Mouse (Mus musculus): Measurements from ENCODE around the gene Iqgap2.

Gene Iqgap2

GRCm38 (mm10) chr13:95714271-95714975 is 177.3 kb downstream of the Iqgap2 start:
- DNase-seq (ENCODE audit: low read depth, low spot score) = no peak

- DNase-seq (ENCODE audit: low read depth, low spot score) = no peak
These were observed 179.0 kb downstream of the Iqgap2 start for GRCm38 (mm10) chr13:95712570-95713268.

GRCm38 (mm10) chr13:95712054-95712453 is 179.7 kb downstream of the Iqgap2 start:
- DNase-seq (ENCODE audit: low read depth, low spot score) = no peak

- DNase-seq (ENCODE audit: low read depth, low spot score) = no peak
These were observed 186.1 kb downstream of the Iqgap2 start for GRCm38 (mm10) chr13:95705589-95705988.

GRCm38 (mm10) chr13:95703376-95703775 is 188.3 kb downstream of the Iqgap2 start:
- DNase-seq (ENCODE audit: low read depth, low spot score) = no peak

GRCm38 (mm10) chr13:95697874-95698273 is 193.8 kb downstream of the Iqgap2 start:
- DNase-seq (ENCODE audit: low read depth, low spot score) = no peak

- no peak for DNase-seq (ENCODE audit: low read depth, low spot score)
These were observed 195.0 kb downstream of the Iqgap2 start, which contains the start of gene F2rl2 for GRCm38 (mm10) chr13:95696654-95697163. Gene F2rl2, plus strand, starts transcription at chr13:95696853.

- no peak for DNase-seq (ENCODE audit: low read depth, low spot score)
These were observed 195.5 kb downstream of the Iqgap2 start for GRCm38 (mm10) chr13:95696120-95696653.

- no peak for DNase-seq (ENCODE audit: low read depth, low spot score)
These were observed 199.5 kb downstream of the Iqgap2 start for GRCm38 (mm10) chr13:95692201-95692600.

GRCm38 (mm10) chr13:95688576-95688975 is 203.1 kb downstream of the Iqgap2 start:
- no peak for DNase-seq (ENCODE audit: low read depth, low spot score)

- no peak for DNase-seq (ENCODE audit: low read depth, low spot score)
These were observed 206.0 kb downstream of the Iqgap2 start for GRCm38 (mm10) chr13:95685736-95686135.

- DNase-seq (ENCODE audit: low read depth, low spot score) = no peak
These were observed 207.0 kb downstream of the Iqgap2 start for GRCm38 (mm10) chr13:95684656-95685244.

- DNase-seq (ENCODE audit: low read depth, low spot score) = no peak
These were observed 212.2 kb downstream of the Iqgap2 start for GRCm38 (mm10) chr13:95679491-95679941.

GRCm38 (mm10) chr13:95679078-95679477 is 212.6 kb downstream of the Iqgap2 start:
- DNase-seq (ENCODE audit: low read depth, low spot score) = no peak

- DNase-seq (ENCODE audit: low read depth, low spot score) = no peak
These were observed 219.3 kb downstream of the Iqgap2 start for GRCm38 (mm10) chr13:95672372-95672771.

GRCm38 (mm10) chr13:95671108-95671897 is 220.4 kb downstream of the Iqgap2 start:
- DNase-seq (ENCODE audit: low read depth, low spot score) = no peak

GRCm38 (mm10) chr13:95670534-95670933 is 221.2 kb downstream of the Iqgap2 start:
- DNase-seq (ENCODE audit: low read depth, low spot score) = no peak

- no peak for DNase-seq (ENCODE audit: low read depth, low spot score)
These were observed 224.5 kb downstream of the Iqgap2 start for GRCm38 (mm10) chr13:95667260-95667659.

GRCm38 (mm10) chr13:95665644-95666356 is 225.9 kb downstream of the Iqgap2 start:
- no peak for DNase-seq (ENCODE audit: low read depth, low spot score)

- no peak for DNase-seq (ENCODE audit: low read depth, low spot score)
These were observed 227.9 kb downstream of the Iqgap2 start for GRCm38 (mm10) chr13:95663834-95664233.

GRCm38 (mm10) chr13:95659432-95659831 is 232.3 kb downstream of the Iqgap2 start:
- no peak for DNase-seq (ENCODE audit: low read depth, low spot score)
